Mouse (Mus musculus) lung, embryonic 15.5 days (tissue): ENCODE measurements around the gene Sipa1l2. TPM values are rescaled to one million over a fixed set of nuclear protein-coding genes. Genes with fewer than 3 reads are reported as not detected.

Experiments used
- ATAC-seq: fragments of 200-750 bp; cut with Nextera tagmentation; 2 replicates; pipeline ENCODE4 v1.8.0; 2017; ENCODE audit warnings: moderate number of reproducible peaks, borderline replicate concordance; ENCODE audit not compliant: low FRiP score, low TSS enrichment; ENCODE audit errors: extremely low read depth
- H3K27ac ChIP-seq: fragments of 300-500 bp; sonication (generic); 2 replicates; pipeline ENCODE4 v1.5.1; 2015; ENCODE audit warnings: moderate library complexity, mild to moderate bottlenecking, inconsistent platforms
- H3K27me3 ChIP-seq: fragments of 300-500 bp; sonication (generic); 2 replicates; pipeline ENCODE4 v1.6.1; 2015; ENCODE audit warnings: inconsistent platforms
- H3K36me3 ChIP-seq: fragments of 300-500 bp; sonication (generic); 2 replicates; pipeline ENCODE4 v1.6.1; 2015; ENCODE audit warnings: inconsistent platforms
- H3K4me1 ChIP-seq: fragments of 300-500 bp; sonication (generic); 2 replicates; pipeline ENCODE4 v1.6.1; 2015; ENCODE audit warnings: inconsistent platforms
- H3K4me2 ChIP-seq: fragments of 300-500 bp; sonication (generic); 2 replicates; pipeline ENCODE4 v1.6.1; 2015; ENCODE audit warnings: inconsistent platforms, mild to moderate bottlenecking, moderate library complexity
- H3K4me3 ChIP-seq: fragments of 300-500 bp; sonication (generic); 2 replicates; pipeline ENCODE4 v1.5.1; 2015; ENCODE audit warnings: mild to moderate bottlenecking, inconsistent platforms
- H3K9ac ChIP-seq: fragments of 300-500 bp; sonication (generic); 2 replicates; pipeline ENCODE4 v1.6.1; 2015; ENCODE audit warnings: inconsistent platforms
- H3K9me3 ChIP-seq: fragments of 300-500 bp; sonication (generic); 2 replicates; pipeline ENCODE4 v1.6.1; 2016; ENCODE audit warnings: inconsistent platforms
- WGBS: fragments of 180-500 bp; shearing (Covaris S2); methylation state at CpG from one replicate; pipeline ENCODE4 v1.1.7; 2015; 5-methylcytosine and 5-hydroxymethylcytosine counted together
- polyA plus RNA-seq: library from polyadenylated mRNA; unstranded; fragments of >200 nt; fragmentation: Nextera tagmentation; extraction: Ambion mirVana; gene quantifications from 2 replicates; pipeline ENCODE4 v1.2.1, GENCODE M21; 2015

Sipa1l2 gene
- polyA plus RNA-seq, 1 experiment from 2014 or later, result 15.6 TPM

GRCm38 (mm10) chr8:125435320-125436100 is 134.1 kb downstream of the Sipa1l2 start:
- no peak overlapping the region for H3K9ac ChIP-seq
- WGBS, result 66% methylated on average over 7 of the region's 7 CpGs
- no peak overlapping the region for H3K4me3 ChIP-seq
- no peaks in the 10 kb centered on the region for H3K9me3 ChIP-seq
- peaks cover 12% of the 10 kb centered on the region for H3K4me1 ChIP-seq
- ATAC-seq, result no peak
- H3K36me3 ChIP-seq, result peaks cover 12% of the 10 kb centered on the region; the same call in 1 of the 2 replicates
- no peak overlapping the region for H3K4me2 ChIP-seq
- no peak overlapping the region for H3K27ac ChIP-seq
- H3K27me3 ChIP-seq, result no peaks in the 10 kb centered on the region

DNA sequence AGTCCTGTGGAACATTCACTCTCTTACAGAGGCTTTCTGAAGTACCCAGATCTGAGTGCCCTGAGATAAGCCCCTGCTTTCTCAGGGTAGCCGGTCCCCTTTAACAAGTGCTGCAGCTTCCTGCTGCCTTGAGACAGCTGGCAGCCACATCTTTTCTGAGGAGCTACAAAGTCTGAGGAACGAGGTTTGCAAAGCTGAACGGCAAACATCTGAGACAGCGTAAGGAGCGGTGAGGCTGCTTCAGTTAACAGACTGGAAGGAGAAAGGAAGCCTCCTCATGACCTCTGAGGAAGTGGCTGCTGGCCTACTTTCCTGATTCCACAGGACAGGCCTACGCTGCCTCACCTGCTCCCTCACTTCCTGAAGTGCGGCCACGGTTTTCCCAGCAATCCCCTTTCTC is 135.5 kb downstream of the Sipa1l2 start:
- Histone ChIP-seq H3K9me3 (no peaks in the 10 kb centered on the region), H3K36me3 (peaks cover 5% of the 10 kb centered on the region; the same call in 1 of the 2 replicates), H3K4me2 (no peak overlapping the region), H3K27me3 (no peaks in the 10 kb centered on the region), H3K4me3 (no peak overlapping the region), H3K27ac (peak overlapping the region; percentile 41), H3K9ac (no peak overlapping the region), H3K4me1 (peaks cover 12% of the 10 kb centered on the region)
- 41% methylated on average over 8 of the region's 8 CpGs for WGBS
- ATAC-seq, result no peak

- H3K36me3 ChIP-seq, result 0 out of 2 replicates have a peak, but pooled peaks cover 4% of the 10 kb centered on the region
- no peak overlapping the region for H3K4me3 ChIP-seq
- no peaks in the 10 kb centered on the region for H3K27me3 ChIP-seq
- peaks cover 12% of the 10 kb centered on the region for H3K4me1 ChIP-seq
- H3K9me3 ChIP-seq, result no peaks in the 10 kb centered on the region
- WGBS, result 45% methylated on average over 3 of the region's 3 CpGs
- no peak overlapping the region for H3K4me2 ChIP-seq
- no peak overlapping the region for H3K27ac ChIP-seq
- 0 out of 2 replicates have a peak, but pooled peaks have one; percentile 28 for ATAC-seq
- no peak overlapping the region for H3K9ac ChIP-seq
Observed at GRCm38 (mm10) chr8:125431321-125431720, 138.3 kb downstream of the Sipa1l2 start.

- Histone ChIP-seq H3K4me3 (no peak overlapping the region), H3K9ac (no peak overlapping the region), H3K27ac (no peak overlapping the region), H3K4me2 (no peak overlapping the region), H3K27me3 (no peaks in the 10 kb centered on the region), H3K9me3 (no peaks in the 10 kb centered on the region), H3K36me3 (no peaks in the 10 kb centered on the region), H3K4me1 (peaks cover 12% of the 10 kb centered on the region)
- no peak for ATAC-seq
- WGBS, result 70% methylated on average over 5 of the region's 5 CpGs
Observed at GRCm38 (mm10) chr8:125430796-125431195, 138.8 kb downstream of the Sipa1l2 start.

DNA sequence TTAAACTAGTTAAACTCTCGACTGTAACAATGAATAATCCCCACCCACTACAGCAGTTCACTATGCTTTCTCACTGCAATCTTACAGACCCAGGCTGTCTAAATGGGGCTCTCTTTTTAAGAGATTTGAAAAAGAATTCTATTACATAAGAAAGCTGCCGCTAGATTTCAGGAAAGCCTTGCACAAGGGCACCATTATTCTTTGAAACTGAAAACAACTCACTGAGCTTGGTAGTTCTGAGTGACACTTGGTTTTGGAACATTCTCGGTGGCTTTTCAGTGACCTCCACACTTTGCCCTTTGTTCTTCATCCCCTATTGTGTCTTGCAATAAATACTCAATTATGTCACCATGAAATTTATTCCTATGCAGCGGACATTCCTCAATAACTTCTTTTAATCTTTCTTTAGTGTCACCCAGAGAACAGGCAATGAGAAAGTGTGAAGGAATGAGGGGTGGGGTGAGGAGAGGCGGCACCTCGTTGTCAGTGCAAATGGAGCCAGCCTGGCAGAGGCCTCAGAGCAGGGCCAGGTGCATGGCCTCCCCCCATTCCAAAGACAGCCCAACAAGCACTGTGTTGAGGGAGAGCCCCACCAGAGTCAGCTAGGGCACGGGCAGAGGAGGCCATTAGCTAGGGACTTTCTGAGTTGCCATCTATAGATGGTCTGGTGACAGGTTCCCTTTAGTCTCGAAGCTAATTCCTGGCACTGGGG is 140.5 kb downstream of the Sipa1l2 start:
- H3K9ac ChIP-seq, result no peak overlapping the region
- no peak overlapping the region for H3K4me2 ChIP-seq
- no peaks in the 10 kb centered on the region for H3K27me3 ChIP-seq
- H3K9me3 ChIP-seq, result no peaks in the 10 kb centered on the region
- no peak overlapping the region for H3K4me3 ChIP-seq
- no peaks in the 10 kb centered on the region for H3K36me3 ChIP-seq
- no peak overlapping the region for H3K27ac ChIP-seq
- 71% methylated on average over 8 of the region's 8 CpGs for WGBS
- no peak for ATAC-seq
- peaks cover 2% of the 10 kb centered on the region; the same call in 1 of the 2 replicates for H3K4me1 ChIP-seq

DNA sequence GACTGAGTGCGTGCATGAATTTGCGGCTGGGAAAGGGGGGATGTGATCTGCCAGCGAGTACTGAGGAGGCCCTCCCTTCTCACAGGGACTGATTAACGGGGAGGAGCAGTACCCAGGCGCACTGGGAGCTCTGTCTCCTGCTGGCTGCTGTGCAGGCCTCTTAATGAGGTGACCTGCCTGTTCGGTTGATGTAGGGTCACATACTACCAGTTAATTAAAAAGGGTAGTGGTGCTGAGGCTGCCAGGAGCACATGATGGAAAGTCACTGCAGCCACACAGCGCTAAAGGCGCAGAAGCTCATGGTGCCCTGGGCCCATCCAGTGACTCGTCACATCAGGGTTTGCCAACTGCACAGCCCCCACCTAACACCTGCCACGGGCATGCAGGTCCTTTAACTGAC is 145.7 kb downstream of the Sipa1l2 start:
- H3K36me3 ChIP-seq, result peaks cover 9% of the 10 kb centered on the region; the same call in 1 of the 2 replicates
- H3K4me2 ChIP-seq, result no peak overlapping the region
- H3K9me3 ChIP-seq, result no peaks in the 10 kb centered on the region
- peaks cover 5% of the 10 kb centered on the region; the same call in 1 of the 2 replicates for H3K4me1 ChIP-seq
- H3K27ac ChIP-seq, result no peak overlapping the region
- no peak overlapping the region for H3K9ac ChIP-seq
- WGBS, result 55% methylated on average over 10 of the region's 10 CpGs
- no peaks in the 10 kb centered on the region for H3K27me3 ChIP-seq
- H3K4me3 ChIP-seq, result no peak overlapping the region
- no peak for ATAC-seq

- peaks cover 14% of the 10 kb centered on the region; the same call in 1 of the 2 replicates for H3K36me3 ChIP-seq
- 87% methylated on average over 14 of the region's 14 CpGs for WGBS
- no peak for ATAC-seq
Observed at GRCm38 (mm10) chr8:125419202-125419830, 150.3 kb downstream of the Sipa1l2 start.

GRCm38 (mm10) chr8:125416146-125416545 is 153.5 kb downstream of the Sipa1l2 start:
- WGBS, result 19% methylated on average over 6 of the region's 6 CpGs
- peaks cover 14% of the 10 kb centered on the region; the same call in 1 of the 2 replicates for H3K36me3 ChIP-seq
- no peaks in the 10 kb centered on the region for H3K27me3 ChIP-seq
- peaks cover 11% of the 10 kb centered on the region; the same call in 1 of the 2 replicates for H3K4me1 ChIP-seq
- no peak for ATAC-seq
- H3K4me2 ChIP-seq, result no peak overlapping the region
- no peak overlapping the region for H3K9ac ChIP-seq
- no peak overlapping the region for H3K27ac ChIP-seq
- no peaks in the 10 kb centered on the region for H3K9me3 ChIP-seq
- H3K4me3 ChIP-seq, result no peak overlapping the region

More at GRCm38 (mm10) chr8:125419202-125419830, 150.3 kb downstream of the Sipa1l2 start:
- Histone ChIP-seq H3K9ac (no peak overlapping the region), H3K27me3 (no peaks in the 10 kb centered on the region), H3K4me2 (no peak overlapping the region), H3K9me3 (no peaks in the 10 kb centered on the region), H3K4me1 (peaks cover 11% of the 10 kb centered on the region; the same call in 1 of the 2 replicates), H3K27ac (no peak overlapping the region), H3K4me3 (no peak overlapping the region)

DNA sequence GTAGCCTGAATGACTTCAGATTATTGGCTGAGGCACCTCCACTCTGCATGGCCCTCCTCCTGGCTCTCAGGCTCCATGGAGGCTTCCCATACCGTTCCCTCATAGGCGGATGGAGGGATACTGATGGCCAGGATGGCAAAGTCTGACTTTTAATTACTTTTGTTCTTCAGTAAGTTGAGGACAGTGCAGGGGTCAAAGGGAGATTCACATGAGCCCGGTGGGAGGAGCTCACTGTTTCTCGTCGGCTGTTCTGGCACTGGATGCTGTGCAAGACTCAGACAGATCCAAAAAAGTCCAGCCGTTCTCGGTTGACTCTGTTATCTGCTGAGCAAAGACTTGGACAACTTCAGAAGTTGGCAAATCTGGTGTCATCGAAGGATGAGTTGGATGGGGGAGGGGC is 155.0 kb downstream of the Sipa1l2 start:
- 68% methylated on average over 8 of the region's 8 CpGs for WGBS
- ATAC-seq, result no peak
- H3K36me3 ChIP-seq, result peaks cover 10% of the 10 kb centered on the region; the same call in 1 of the 2 replicates
- no peak overlapping the region for H3K9ac ChIP-seq
- H3K4me1 ChIP-seq, result peaks cover 19% of the 10 kb centered on the region
- no peak overlapping the region for H3K27ac ChIP-seq
- no peaks in the 10 kb centered on the region for H3K9me3 ChIP-seq
- no peaks in the 10 kb centered on the region for H3K27me3 ChIP-seq
- H3K4me2 ChIP-seq, result no peak overlapping the region
- no peak overlapping the region for H3K4me3 ChIP-seq

- Histone ChIP-seq H3K9me3 (no peaks in the 10 kb centered on the region), H3K4me3 (no peak overlapping the region), H3K27me3 (no peaks in the 10 kb centered on the region), H3K36me3 (peaks cover 3% of the 10 kb centered on the region; the same call in 1 of the 2 replicates), H3K4me2 (no peak overlapping the region), H3K9ac (no peak overlapping the region), H3K27ac (no peak overlapping the region), H3K4me1 (peaks cover 20% of the 10 kb centered on the region)
- ATAC-seq, result no peak
- 28% methylated on average over 13 of the region's 13 CpGs for WGBS
Observed at GRCm38 (mm10) chr8:125413001-125413909, 156.4 kb downstream of the Sipa1l2 start.

DNA sequence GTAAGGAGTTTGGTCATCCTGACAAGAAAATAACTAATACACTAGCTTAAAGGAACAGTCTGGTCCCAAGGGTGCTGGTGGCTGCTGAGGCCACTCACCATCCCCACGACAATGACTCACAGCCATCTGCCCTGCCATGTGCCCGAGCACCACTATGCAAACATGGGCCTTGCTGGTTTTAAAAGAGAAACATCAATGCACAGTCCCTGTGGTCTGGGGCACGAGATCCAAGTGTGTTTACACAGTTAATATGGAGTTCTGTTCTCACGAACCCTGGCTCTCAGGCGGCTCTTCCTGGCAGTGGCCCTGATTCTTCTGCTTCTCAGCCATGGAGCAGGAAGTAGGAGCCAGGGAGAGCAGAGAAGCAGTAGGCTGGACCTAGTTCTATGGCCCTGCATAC is 159.0 kb downstream of the Sipa1l2 start:
- no peak overlapping the region for H3K9ac ChIP-seq
- no peaks in the 10 kb centered on the region for H3K36me3 ChIP-seq
- no peaks in the 10 kb centered on the region for H3K27me3 ChIP-seq
- ATAC-seq, result peak; percentile 52; the same call in 1 of the 2 replicates
- no peak overlapping the region for H3K4me2 ChIP-seq
- WGBS, result 23% methylated on average over 5 of the region's 5 CpGs
- no peak overlapping the region for H3K4me3 ChIP-seq
- H3K9me3 ChIP-seq, result no peaks in the 10 kb centered on the region
- H3K4me1 ChIP-seq, result peaks cover 27% of the 10 kb centered on the region
- H3K27ac ChIP-seq, result 0 out of 2 replicates have a peak overlapping the region, but pooled peaks have one; percentile 17
